Mouse (Mus musculus): ENCODE results near the gene Gm20767. TPM values are rescaled to one million over a fixed set of nuclear protein-coding genes. Genes with fewer than 3 reads are reported as not detected.
"Not testable (repeated sequence)": the region's sequence is repeated elsewhere in the genome, so short reads cannot be mapped to it uniquely, and the experiment has no call there.

Gene Gm20767
- not detected in 2 replicates for polyA plus RNA-seq (2015; fragmentation: Nextera tagmentation; extraction: Ambion mirVana)

- not testable (repeated sequence) for H3K27me3 ChIP-seq (replicated peaks; ENCODE audit: control insufficient read depth, insufficient read depth, low read length); H3K9me3 ChIP-seq (ENCODE audit: control insufficient read depth, low read length); H3K4me1 ChIP-seq (ENCODE audit: control insufficient read depth, insufficient read depth, low read length); H3K4me2 ChIP-seq (ENCODE audit: low read depth, low read length); ATAC-seq; H3K36me3 ChIP-seq (ENCODE audit: control insufficient read depth, insufficient read depth, low read length); H3K9ac ChIP-seq (ENCODE audit: low read depth, low read length); H3K4me3 ChIP-seq (ENCODE audit: low read length); H3K27ac ChIP-seq (ENCODE audit: low read length)
- 86% methylated on average over 1 of the region's 5 CpGs for WGBS
Observed at GRCm38 (mm10) chr13:120139946-120140345, at the start of gene Gm20767. Gene Gm20767, plus strand, starts transcription at chr13:120140246.

GRCm38 (mm10) chr13:120092950-120093349 lies 47.1 kb upstream of the Gm20767 start:
- ATAC-seq; H3K27me3 ChIP-seq (replicated peaks; ENCODE audit: control insufficient read depth, insufficient read depth, low read length); H3K36me3 ChIP-seq (ENCODE audit: control insufficient read depth, insufficient read depth, low read length); H3K4me3 ChIP-seq (ENCODE audit: low read length); H3K4me2 ChIP-seq (ENCODE audit: low read depth, low read length); H3K9ac ChIP-seq (ENCODE audit: low read depth, low read length); H3K9me3 ChIP-seq (ENCODE audit: control insufficient read depth, low read length); H3K4me1 ChIP-seq (ENCODE audit: control insufficient read depth, insufficient read depth, low read length); H3K27ac ChIP-seq (ENCODE audit: low read length): not testable (repeated sequence)
- WGBS: no CpG with 5 or more reads among the region's 13 CpGs

- H3K4me2 ChIP-seq (ENCODE audit: low read depth, low read length): peak overlapping the region; percentile 35
- ATAC-seq: peak; percentile 90
- H3K4me3 ChIP-seq (ENCODE audit: low read length): peak overlapping the region; percentile 24
- not testable (repeated sequence) for H3K4me1 ChIP-seq (ENCODE audit: control insufficient read depth, insufficient read depth, low read length); H3K9ac ChIP-seq (ENCODE audit: low read depth, low read length); H3K9me3 ChIP-seq (ENCODE audit: control insufficient read depth, low read length); H3K36me3 ChIP-seq (ENCODE audit: control insufficient read depth, insufficient read depth, low read length); H3K27ac ChIP-seq (ENCODE audit: low read length); H3K27me3 ChIP-seq (replicated peaks; ENCODE audit: control insufficient read depth, insufficient read depth, low read length)
- WGBS: under 1% methylated on average over 23 of the region's 38 CpGs
Observed at GRCm38 (mm10) chr13:120096241-120096937, 43.7 kb upstream of the Gm20767 start.

GRCm38 (mm10) chr13:120096938-120097256 lies 43.1 kb upstream of the Gm20767 start:
- H3K4me2 ChIP-seq (ENCODE audit: low read depth, low read length); H3K27me3 ChIP-seq (replicated peaks; ENCODE audit: control insufficient read depth, insufficient read depth, low read length); H3K36me3 ChIP-seq (ENCODE audit: control insufficient read depth, insufficient read depth, low read length); H3K9ac ChIP-seq (ENCODE audit: low read depth, low read length); H3K4me3 ChIP-seq (ENCODE audit: low read length); H3K27ac ChIP-seq (ENCODE audit: low read length); H3K4me1 ChIP-seq (ENCODE audit: control insufficient read depth, insufficient read depth, low read length); H3K9me3 ChIP-seq (ENCODE audit: control insufficient read depth, low read length): not testable (repeated sequence)
- under 1% methylated on average over 5 of the region's 13 CpGs for WGBS
- peak; percentile 51 for ATAC-seq

GRCm38 (mm10) chr13:120099327-120099726 lies 40.7 kb upstream of the Gm20767 start:
- no CpG with 5 or more reads among the region's 5 CpGs for WGBS
- not testable (repeated sequence) for ATAC-seq; H3K27ac ChIP-seq (ENCODE audit: low read length)

GRCm38 (mm10) chr13:120106504-120106903 lies 33.5 kb upstream of the Gm20767 start:
- not testable (repeated sequence) for H3K27me3 ChIP-seq (replicated peaks; ENCODE audit: control insufficient read depth, insufficient read depth, low read length); ATAC-seq

More at GRCm38 (mm10) chr13:120099327-120099726, 40.7 kb upstream of the Gm20767 start:
- not testable (repeated sequence) for H3K36me3 ChIP-seq (ENCODE audit: control insufficient read depth, insufficient read depth, low read length); H3K27me3 ChIP-seq (replicated peaks; ENCODE audit: control insufficient read depth, insufficient read depth, low read length); H3K4me1 ChIP-seq (ENCODE audit: control insufficient read depth, insufficient read depth, low read length); H3K4me3 ChIP-seq (ENCODE audit: low read length); H3K4me2 ChIP-seq (ENCODE audit: low read depth, low read length); H3K9ac ChIP-seq (ENCODE audit: low read depth, low read length); H3K9me3 ChIP-seq (ENCODE audit: control insufficient read depth, low read length)

GRCm38 (mm10) chr13:120107000-120107399 lies 33.0 kb upstream of the Gm20767 start:
- ATAC-seq; H3K36me3 ChIP-seq (ENCODE audit: control insufficient read depth, insufficient read depth, low read length); H3K9me3 ChIP-seq (ENCODE audit: control insufficient read depth, low read length); H3K4me2 ChIP-seq (ENCODE audit: low read depth, low read length); H3K4me3 ChIP-seq (ENCODE audit: low read length); H3K27me3 ChIP-seq (replicated peaks; ENCODE audit: control insufficient read depth, insufficient read depth, low read length); H3K9ac ChIP-seq (ENCODE audit: low read depth, low read length); H3K27ac ChIP-seq (ENCODE audit: low read length); H3K4me1 ChIP-seq (ENCODE audit: control insufficient read depth, insufficient read depth, low read length): not testable (repeated sequence)
- 68% methylated on average over 2 of the region's 2 CpGs for WGBS

More at GRCm38 (mm10) chr13:120106504-120106903, 33.5 kb upstream of the Gm20767 start:
- not testable (repeated sequence) for H3K4me1 ChIP-seq (ENCODE audit: control insufficient read depth, insufficient read depth, low read length); H3K4me3 ChIP-seq (ENCODE audit: low read length); H3K9me3 ChIP-seq (ENCODE audit: control insufficient read depth, low read length); H3K36me3 ChIP-seq (ENCODE audit: control insufficient read depth, insufficient read depth, low read length); H3K9ac ChIP-seq (ENCODE audit: low read depth, low read length); H3K4me2 ChIP-seq (ENCODE audit: low read depth, low read length); H3K27ac ChIP-seq (ENCODE audit: low read length)
- no CpG with 5 or more reads among the region's 5 CpGs for WGBS

GRCm38 (mm10) chr13:120142348-120142747 lies 2.3 kb downstream of the Gm20767 start:
- H3K4me3 ChIP-seq (ENCODE audit: low read length); H3K9ac ChIP-seq (ENCODE audit: low read depth, low read length); H3K4me2 ChIP-seq (ENCODE audit: low read depth, low read length); H3K36me3 ChIP-seq (ENCODE audit: control insufficient read depth, insufficient read depth, low read length); ATAC-seq; H3K4me1 ChIP-seq (ENCODE audit: control insufficient read depth, insufficient read depth, low read length); H3K27ac ChIP-seq (ENCODE audit: low read length); H3K9me3 ChIP-seq (ENCODE audit: control insufficient read depth, low read length); H3K27me3 ChIP-seq (replicated peaks; ENCODE audit: control insufficient read depth, insufficient read depth, low read length): not testable (repeated sequence)
- WGBS: 85% methylated on average over 2 of the region's 3 CpGs

GRCm38 (mm10) chr13:120149660-120150407 lies 9.8 kb downstream of the Gm20767 start:
- not testable (repeated sequence) for H3K27me3 ChIP-seq (replicated peaks; ENCODE audit: control insufficient read depth, insufficient read depth, low read length); H3K9ac ChIP-seq (ENCODE audit: low read depth, low read length); ATAC-seq; H3K36me3 ChIP-seq (ENCODE audit: control insufficient read depth, insufficient read depth, low read length); H3K9me3 ChIP-seq (ENCODE audit: control insufficient read depth, low read length); H3K4me3 ChIP-seq (ENCODE audit: low read length); H3K4me1 ChIP-seq (ENCODE audit: control insufficient read depth, insufficient read depth, low read length); H3K4me2 ChIP-seq (ENCODE audit: low read depth, low read length); H3K27ac ChIP-seq (ENCODE audit: low read length)
- 79% methylated on average over 3 of the region's 4 CpGs for WGBS

Data from intestine, embryonic 16.5 days (tissue).